Mouse (Mus musculus) CD4-positive, CD25-positive, alpha-beta regulatory T cell, adult 4 months (primary cell): ENCODE data around the gene 6030408B16Rik. TPM values are rescaled to one million over a fixed set of nuclear protein-coding genes. Genes with fewer than 3 reads are reported as not detected.

ENCODE experiments used
- ATAC-seq: one replicate; pipeline ENCODE4 v1.8.0; 2017
- polyA plus RNA-seq, 2 experiments: library from polyadenylated mRNA; unstranded; fragments of 100-300 nt; shearing (Covaris generic); gene quantifications; one replicate each; pipeline ENCODE4 v1.2.1; 2017

6030408B16Rik gene
- polyA plus RNA-seq, 2 experiments from 2014 or later, result not detected

- peak; percentile 31 for ATAC-seq
Observed at GRCm38 (mm10) chr15:101267053-101268032, 25.7 kb upstream of the 6030408B16Rik start.

- ATAC-seq, result no peak
Observed at GRCm38 (mm10) chr15:101270101-101270820, 22.8 kb upstream of the 6030408B16Rik start.

- no peak for ATAC-seq
Observed at GRCm38 (mm10) chr15:101271107-101271506, 21.9 kb upstream of the 6030408B16Rik start.

GRCm38 (mm10) chr15:101271513-101271912 is 21.5 kb upstream of the 6030408B16Rik start:
- no peak for ATAC-seq

GRCm38 (mm10) chr15:101274380-101274779 is 18.6 kb upstream of the 6030408B16Rik start:
- ATAC-seq, result peak; percentile 76

GRCm38 (mm10) chr15:101277351-101277899 is 15.6 kb upstream of the 6030408B16Rik start:
- ATAC-seq, result no peak

- no peak for ATAC-seq
Observed at GRCm38 (mm10) chr15:101278589-101278988, 14.4 kb upstream of the 6030408B16Rik start.

- ATAC-seq, result no peak
Observed at GRCm38 (mm10) chr15:101279430-101279999, 13.5 kb upstream of the 6030408B16Rik start.

- no peak for ATAC-seq
Observed at GRCm38 (mm10) chr15:101282471-101282870, 10.5 kb upstream of the 6030408B16Rik start.

- ATAC-seq, result peak; percentile 52
Observed at GRCm38 (mm10) chr15:101283183-101283910, 9.7 kb upstream of the 6030408B16Rik start.

- peak; percentile 85 for ATAC-seq
Observed at GRCm38 (mm10) chr15:101283911-101284750, 8.9 kb upstream of the 6030408B16Rik start, which contains the start of gene Atg101. TSS of gene Atg101 (plus strand) at chr15:101284272.

- ATAC-seq, result no peak
Observed at GRCm38 (mm10) chr15:101286129-101286770, 6.8 kb upstream of the 6030408B16Rik start.

GRCm38 (mm10) chr15:101287361-101287760 is 5.7 kb upstream of the 6030408B16Rik start:
- ATAC-seq, result no peak

- no peak for ATAC-seq
Observed at GRCm38 (mm10) chr15:101290354-101290753, 2.7 kb upstream of the 6030408B16Rik start.

- no peak for ATAC-seq
Observed at GRCm38 (mm10) chr15:101292012-101292411, 1.0 kb upstream of the 6030408B16Rik start.

- ATAC-seq, result no peak
Observed at GRCm38 (mm10) chr15:101294028-101294894, 1.2 kb downstream of the 6030408B16Rik start.

- no peak for ATAC-seq
Observed at GRCm38 (mm10) chr15:101295106-101295505, 2.1 kb downstream of the 6030408B16Rik start.

GRCm38 (mm10) chr15:101295616-101296015 is 2.6 kb downstream of the 6030408B16Rik start:
- ATAC-seq, result no peak

GRCm38 (mm10) chr15:101296091-101296490 is 3.1 kb downstream of the 6030408B16Rik start:
- ATAC-seq, result no peak
